Mouse (Mus musculus) intestine, embryonic 14.5 days (tissue): ENCODE measurements at regions not wholly inside any gene's neighbourhood (a gene's known extent, or its start where the extent isn't known, plus 50 kb on each side); places are given as distances from the start of the nearest gene placed in this dataset.

Experiments used
- ATAC-seq: fragments of 200-750 bp; cut with Nextera tagmentation; replicated peaks from 2 replicates; pipeline ENCODE4 v1.8.0; 2017; ENCODE audit warnings: low read depth, moderate number of reproducible peaks, moderate TSS enrichment, moderate library complexity; ENCODE audit not compliant: low FRiP score, low TSS enrichment
- DNase-seq: peaks from one replicate; pipeline ENCODE4 v3.0.0-alpha.2; 2018; ENCODE audit warnings: low spot score
- H3K27ac ChIP-seq: fragments of 300-500 bp; sonication (generic); 2 replicates; pipeline ENCODE4 v1.5.1; 2014; ENCODE audit warnings: low read depth, mild to moderate bottlenecking, control low read depth
- H3K27me3 ChIP-seq: fragments of 300-500 bp; sonication (generic); replicated peaks from 2 replicates; pipeline ENCODE4 v1.6.1; 2014; ENCODE audit warnings: low read length, control low read depth; ENCODE audit not compliant: control insufficient read depth, insufficient read depth
- H3K36me3 ChIP-seq: fragments of 300-500 bp; sonication (generic); 2 replicates; pipeline ENCODE4 v1.6.1; 2014; ENCODE audit warnings: low read length, control low read depth; ENCODE audit not compliant: control insufficient read depth, insufficient read depth
- H3K4me1 ChIP-seq: fragments of 300-500 bp; sonication (generic); replicated peaks from 2 replicates; pipeline ENCODE4 v1.6.1; 2014; ENCODE audit warnings: low read length, control low read depth, mixed read lengths; ENCODE audit not compliant: control insufficient read depth, insufficient read depth
- H3K4me2 ChIP-seq: fragments of 300-500 bp; sonication (generic); 2 replicates; pipeline ENCODE4 v1.6.1; 2014; ENCODE audit warnings: low read length
- H3K4me3 ChIP-seq: fragments of 300-500 bp; sonication (generic); 2 replicates; pipeline ENCODE4 v1.5.1; 2014; ENCODE audit warnings: low read depth, low read length, control low read depth, mixed read lengths
- H3K9ac ChIP-seq: fragments of 300-500 bp; sonication (generic); 2 replicates; pipeline ENCODE4 v1.6.1; 2014; ENCODE audit warnings: mild to moderate bottlenecking, low read length
- H3K9me3 ChIP-seq: fragments of 300-500 bp; sonication (generic); 2 replicates; pipeline ENCODE4 v1.6.1; 2016; ENCODE audit warnings: low read length, control low read depth; ENCODE audit not compliant: control insufficient read depth
- WGBS: fragments of 180-500 bp; shearing (Covaris S2); extraction: QIAGEN DNeasy Blood & Tissue Kit; methylation state at CpG from one replicate; pipeline ENCODE4 v1.1.7; 2014; 5-methylcytosine and 5-hydroxymethylcytosine counted together

DNA sequence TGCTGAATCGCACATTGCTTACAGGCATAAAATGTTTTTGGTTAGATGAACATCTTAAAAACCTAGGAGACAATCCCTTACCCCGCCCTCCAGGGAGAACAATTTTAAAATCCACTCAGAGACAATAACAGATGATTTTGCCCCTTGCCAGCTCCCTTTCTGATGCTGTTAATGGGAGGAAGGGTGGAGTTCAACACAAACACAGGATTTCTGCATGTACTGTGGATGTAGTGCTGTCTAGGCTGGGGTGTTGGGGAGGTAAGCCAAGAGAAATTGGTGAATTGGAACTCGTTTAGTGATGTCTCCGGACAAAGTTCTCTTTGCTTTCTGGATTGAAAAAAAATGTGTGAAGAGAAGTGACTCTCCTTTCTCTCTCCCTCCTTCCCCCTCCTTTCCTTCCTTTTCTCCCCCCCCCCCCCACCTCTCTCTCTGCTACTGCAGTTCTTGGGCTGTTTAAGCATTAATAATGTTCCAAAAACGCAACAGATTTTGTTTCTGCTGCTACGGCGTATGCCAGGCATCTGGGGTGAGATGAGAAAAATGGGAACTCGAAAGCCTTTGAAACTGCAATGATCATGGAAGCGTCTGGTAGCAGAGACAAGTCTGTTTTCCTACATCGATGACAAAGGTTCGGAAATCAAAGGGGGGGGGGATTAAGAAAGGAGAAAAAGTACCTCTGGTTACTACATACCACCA lies 68.8 kb upstream of the Acbd6 start:
- no peak overlapping the region for H3K4me2 ChIP-seq
- no peak overlapping the region for H3K27ac ChIP-seq
- H3K27me3 ChIP-seq: no peaks in the 10 kb centered on the region
- DNase-seq: peak; percentile 16
- H3K4me3 ChIP-seq: no peak overlapping the region
- no peaks in the 10 kb centered on the region for H3K36me3 ChIP-seq
- 73% methylated on average over 11 of the region's 11 CpGs for WGBS
- no peak overlapping the region for H3K9ac ChIP-seq
- H3K9me3 ChIP-seq: no peaks in the 10 kb centered on the region
- no peak for ATAC-seq
- no peaks in the 10 kb centered on the region; the same call in 1 of the 2 replicates for H3K4me1 ChIP-seq

- WGBS: 69% methylated on average over 7 of the region's 7 CpGs
- no peaks in the 10 kb centered on the region; the same call in 1 of the 2 replicates for H3K4me1 ChIP-seq
- peak; percentile 41 for DNase-seq
Observed at GRCm38 (mm10) chr1:155490131-155490530, 67.8 kb upstream of the Acbd6 start.

GRCm38 (mm10) chr1:155491205-155492026 lies 66.5 kb upstream of the Acbd6 start:
- no peak overlapping the region for H3K27ac ChIP-seq
- peak; percentile 53; the same call in 1 of the 2 replicates for ATAC-seq
- no peak overlapping the region for H3K9ac ChIP-seq

More at GRCm38 (mm10) chr1:155490131-155490530, 67.8 kb upstream of the Acbd6 start:
- Histone ChIP-seq H3K27me3 (no peaks in the 10 kb centered on the region), H3K4me2 (no peak overlapping the region), H3K4me3 (no peak overlapping the region), H3K9me3 (no peaks in the 10 kb centered on the region), H3K9ac (no peak overlapping the region), H3K36me3 (no peaks in the 10 kb centered on the region), H3K27ac (no peak overlapping the region)
- ATAC-seq: no peak

GRCm38 (mm10) chr1:155493333-155493732 lies 64.6 kb upstream of the Acbd6 start:
- no peak overlapping the region for H3K27ac ChIP-seq
- ATAC-seq: no peak
- H3K36me3 ChIP-seq: no peaks in the 10 kb centered on the region
- DNase-seq: peak; percentile 12
- H3K9me3 ChIP-seq: no peaks in the 10 kb centered on the region
- no peak overlapping the region for H3K4me3 ChIP-seq
- H3K27me3 ChIP-seq: no peaks in the 10 kb centered on the region
- no peak overlapping the region for H3K9ac ChIP-seq
- no peaks in the 10 kb centered on the region; the same call in 1 of the 2 replicates for H3K4me1 ChIP-seq
- WGBS: 88% methylated on average over 6 of the region's 6 CpGs
- H3K4me2 ChIP-seq: no peak overlapping the region

More at GRCm38 (mm10) chr1:155491205-155492026, 66.5 kb upstream of the Acbd6 start:
- Histone ChIP-seq H3K4me2 (peak overlapping the region; percentile 23), H3K36me3 (no peaks in the 10 kb centered on the region), H3K4me3 (no peak overlapping the region), H3K9me3 (no peaks in the 10 kb centered on the region), H3K4me1 (no peaks in the 10 kb centered on the region; the same call in 1 of the 2 replicates), H3K27me3 (no peaks in the 10 kb centered on the region)
- 42% methylated on average over 24 of the region's 24 CpGs for WGBS
- peak; percentile 50 for DNase-seq

DNA sequence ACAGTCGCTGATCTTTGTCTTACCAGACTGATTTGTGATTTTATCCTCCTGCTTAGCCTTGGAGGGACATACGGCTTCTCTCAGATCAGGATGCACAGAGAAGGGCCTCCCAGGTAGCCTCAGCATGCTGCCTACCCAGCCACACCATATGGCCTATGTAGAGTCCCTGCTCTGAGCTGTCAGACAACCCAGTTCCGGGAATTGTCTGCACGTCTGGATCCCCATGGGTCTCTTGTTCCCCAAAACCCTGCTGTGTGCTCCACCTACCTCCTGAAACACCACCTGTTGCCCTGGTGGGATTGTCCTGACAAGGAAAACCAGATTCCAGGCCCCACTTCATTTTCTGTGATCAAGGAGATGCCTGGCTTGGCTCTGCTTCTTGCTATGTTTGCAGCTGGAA lies 64.1 kb upstream of the Acbd6 start:
- Histone ChIP-seq H3K9me3 (no peaks in the 10 kb centered on the region), H3K36me3 (no peaks in the 10 kb centered on the region), H3K9ac (no peak overlapping the region), H3K4me1 (no peaks in the 10 kb centered on the region; the same call in 1 of the 2 replicates), H3K4me2 (no peak overlapping the region), H3K27ac (no peak overlapping the region), H3K4me3 (no peak overlapping the region), H3K27me3 (no peaks in the 10 kb centered on the region)
- DNase-seq (peak; percentile 45), ATAC-seq (no peak)
- WGBS: 56% methylated on average over 4 of the region's 4 CpGs

GRCm38 (mm10) chr1:155494347-155494746 lies 63.6 kb upstream of the Acbd6 start:
- no peak for DNase-seq
- Histone ChIP-seq H3K27ac (no peak overlapping the region), H3K36me3 (no peaks in the 10 kb centered on the region), H3K4me2 (no peak overlapping the region), H3K4me3 (no peak overlapping the region), H3K27me3 (no peaks in the 10 kb centered on the region), H3K9me3 (no peaks in the 10 kb centered on the region), H3K9ac (no peak overlapping the region), H3K4me1 (no peaks in the 10 kb centered on the region)
- WGBS: 83% methylated on average over 2 of the region's 2 CpGs
- ATAC-seq: no peak

DNA sequence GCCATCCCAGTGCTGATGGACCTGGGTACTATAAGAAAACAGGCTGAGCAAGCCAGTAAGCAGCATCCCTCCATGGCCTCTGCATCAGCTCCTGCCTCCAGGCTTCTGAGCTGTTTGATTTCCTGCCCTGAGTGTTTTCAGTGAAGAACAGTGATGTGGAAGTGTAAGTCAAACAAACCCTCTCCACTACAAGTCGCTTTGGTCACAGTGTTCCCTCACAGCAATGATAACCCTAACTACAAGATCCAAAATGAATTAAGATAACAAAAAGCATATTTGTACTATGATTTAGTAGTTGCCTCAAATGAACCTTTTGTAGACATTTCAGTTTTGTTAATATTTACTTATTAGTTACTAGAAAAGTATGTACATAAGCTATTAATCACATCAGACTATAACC lies 58.2 kb upstream of the Acbd6 start:
- Histone ChIP-seq H3K27ac (no peak overlapping the region), H3K4me3 (no peak overlapping the region), H3K9ac (no peak overlapping the region), H3K4me1 (no peaks in the 10 kb centered on the region), H3K27me3 (no peaks in the 10 kb centered on the region), H3K4me2 (no peak overlapping the region), H3K36me3 (no peaks in the 10 kb centered on the region), H3K9me3 (no peaks in the 10 kb centered on the region)
- WGBS: 72% methylated on average over 1 of the region's 1 CpGs
- no peak for ATAC-seq
- peak; percentile 42 for DNase-seq

DNA sequence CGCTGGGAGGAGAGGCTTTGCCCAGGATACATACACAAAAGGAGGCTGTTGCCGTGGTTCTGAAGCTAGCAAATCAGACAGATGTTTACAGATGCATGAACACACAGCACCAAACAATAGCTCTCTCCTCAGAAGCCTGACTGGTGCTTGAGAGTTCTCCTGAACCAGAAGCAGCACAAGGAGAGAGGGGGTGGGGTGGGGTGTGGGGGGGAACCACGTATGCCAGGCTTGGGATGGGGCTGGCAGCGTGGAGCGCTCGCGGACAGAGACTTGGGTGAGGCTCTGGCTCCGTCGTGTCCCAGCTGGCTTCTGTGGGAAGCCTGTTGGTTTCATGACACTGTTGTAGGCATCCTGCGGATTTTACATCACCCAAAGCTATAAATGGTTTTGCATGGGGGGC lies 55.1 kb upstream of the Acbd6 start:
- no peak overlapping the region for H3K4me2 ChIP-seq
- H3K36me3 ChIP-seq: no peaks in the 10 kb centered on the region
- H3K9ac ChIP-seq: no peak overlapping the region
- WGBS: 66% methylated on average over 10 of the region's 10 CpGs
- H3K27me3 ChIP-seq: no peaks in the 10 kb centered on the region
- no peaks in the 10 kb centered on the region for H3K4me1 ChIP-seq
- H3K27ac ChIP-seq: no peak overlapping the region
- ATAC-seq (no peak), DNase-seq (peak; percentile 27)
- no peak overlapping the region for H3K4me3 ChIP-seq
- H3K9me3 ChIP-seq: no peaks in the 10 kb centered on the region
